Mouse (Mus musculus): ENCODE measurements at regions not wholly inside any gene's neighbourhood (a gene's known extent, or its start where the extent isn't known, plus 50 kb on each side); places are given as distances from the start of the nearest gene placed in this dataset.

DNA sequence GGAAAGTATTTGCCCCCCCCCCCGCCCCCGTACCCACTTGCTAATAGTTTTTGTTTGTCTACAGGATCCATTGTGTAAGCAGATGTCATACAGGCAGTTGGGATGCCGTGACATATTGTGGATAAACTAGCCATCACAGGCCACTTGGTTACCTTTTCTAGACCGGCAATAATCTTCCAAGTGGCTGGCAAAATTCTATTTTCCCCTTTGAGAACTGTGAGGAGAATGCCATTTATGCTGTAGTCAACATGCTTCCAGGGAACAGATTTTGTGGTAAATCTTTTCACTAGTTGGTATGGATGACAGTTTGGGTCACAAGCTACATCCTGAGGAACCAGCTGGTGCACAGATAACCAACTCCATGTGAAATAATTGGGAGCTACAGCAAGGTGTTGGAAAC is 456.5 kb upstream of the Plxna2 start:
- DNase-seq (ENCODE audit: low spot score) (no peak), ATAC-seq (ENCODE audit: low read depth) (no peak)
- Histone ChIP-seq H3K27ac (replicated peaks; ENCODE audit: low read depth, low read length) (no peak overlapping the region), H3K4me1 (ENCODE audit: control insufficient read depth, insufficient read depth, low read length) (no peaks in the 10 kb centered on the region), H3K36me3 (ENCODE audit: control insufficient read depth, insufficient read depth, low read length) (no peaks in the 10 kb centered on the region), H3K4me2 (ENCODE audit: low read depth, low read length) (no peak overlapping the region), H3K4me3 (ENCODE audit: low read depth, low read length) (no peak overlapping the region), H3K9me3 (ENCODE audit: control insufficient read depth, low read length) (no peaks in the 10 kb centered on the region), H3K27me3 (replicated peaks; ENCODE audit: control insufficient read depth, insufficient read depth, low read length) (no peaks in the 10 kb centered on the region), H3K9ac (ENCODE audit: low read depth, low read length) (no peak overlapping the region)
- 82% methylated on average over 4 of the region's 4 CpGs for WGBS

DNA sequence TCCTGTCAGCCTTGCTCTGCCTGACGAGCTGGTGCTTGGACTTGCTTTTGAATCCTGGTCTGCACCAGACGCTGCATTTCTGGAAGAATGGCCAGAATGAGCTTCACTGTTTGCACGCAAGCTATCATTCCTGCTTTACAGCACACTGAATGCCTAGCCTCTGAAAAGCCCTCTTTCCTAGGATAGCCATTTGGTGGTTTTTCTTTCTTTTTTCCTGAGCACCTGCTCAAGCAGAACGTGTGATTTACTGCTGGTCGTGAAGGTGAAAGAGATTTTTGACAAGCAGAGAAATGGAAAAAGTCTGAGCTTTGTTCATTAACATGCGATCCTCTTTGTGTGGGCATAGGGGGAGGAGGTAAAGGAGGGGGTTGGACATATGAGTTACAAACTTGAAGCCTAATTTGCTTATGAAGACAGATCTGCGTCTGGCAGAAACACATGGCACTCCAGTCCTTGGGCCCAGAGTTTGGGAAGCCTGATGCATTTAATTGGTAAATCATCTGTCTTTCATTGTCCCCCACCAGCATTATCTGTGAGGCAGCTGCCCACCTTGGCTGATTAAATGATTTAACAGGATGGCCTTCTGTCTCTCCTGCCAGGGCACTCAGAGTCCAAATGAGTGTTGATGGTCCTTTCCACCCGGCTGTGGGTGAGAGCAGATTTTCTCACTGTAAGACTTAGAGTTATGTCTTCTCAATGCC is 457.1 kb upstream of the Plxna2 start:
- peak; percentile 6; the same call in 1 of the 2 replicates for ATAC-seq (ENCODE audit: low read depth)
- peak; percentile 39 for DNase-seq (ENCODE audit: low spot score)
- 46% methylated on average over 8 of the region's 8 CpGs for WGBS

DNA sequence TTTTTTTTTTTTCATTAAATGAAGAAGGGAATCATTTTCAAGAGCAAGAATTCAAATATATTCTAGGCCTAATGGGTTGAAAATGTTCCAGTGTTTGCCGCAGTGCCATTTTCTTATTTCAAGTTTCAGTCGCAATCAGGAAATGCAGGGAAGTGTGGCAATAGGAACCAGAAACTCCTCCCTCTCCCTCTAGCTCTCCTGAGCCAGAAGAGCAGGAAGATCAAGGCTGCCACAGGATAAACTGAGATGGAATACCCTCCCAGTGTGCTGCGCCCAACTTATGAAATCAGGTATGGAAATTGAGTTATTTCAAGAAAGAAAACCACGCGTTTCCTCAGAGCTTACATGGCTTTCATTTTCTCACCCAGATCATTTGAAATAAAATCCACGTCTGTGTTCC is 460.8 kb upstream of the Plxna2 start:
- Histone ChIP-seq H3K27ac (replicated peaks; ENCODE audit: low read depth, low read length) (no peak overlapping the region), H3K9me3 (ENCODE audit: control insufficient read depth, low read length) (no peaks in the 10 kb centered on the region), H3K4me1 (ENCODE audit: control insufficient read depth, insufficient read depth, low read length) (no peaks in the 10 kb centered on the region), H3K27me3 (replicated peaks; ENCODE audit: control insufficient read depth, insufficient read depth, low read length) (no peaks in the 10 kb centered on the region), H3K9ac (ENCODE audit: low read depth, low read length) (no peak overlapping the region), H3K4me3 (ENCODE audit: low read depth, low read length) (no peak overlapping the region), H3K4me2 (ENCODE audit: low read depth, low read length) (no peak overlapping the region), H3K36me3 (ENCODE audit: control insufficient read depth, insufficient read depth, low read length) (no peaks in the 10 kb centered on the region)
- DNase-seq (ENCODE audit: low spot score), result peak; percentile 7
- 77% methylated on average over 6 of the region's 6 CpGs for WGBS
- no peak for ATAC-seq (ENCODE audit: low read depth)

More for the DNA sequence above, 457.1 kb upstream of the Plxna2 start:
- no peaks in the 10 kb centered on the region for H3K9me3 ChIP-seq (ENCODE audit: control insufficient read depth, low read length)
- no peaks in the 10 kb centered on the region for H3K4me1 ChIP-seq (ENCODE audit: control insufficient read depth, insufficient read depth, low read length)
- no peak overlapping the region for H3K4me3 ChIP-seq (ENCODE audit: low read depth, low read length)
- no peak overlapping the region for H3K4me2 ChIP-seq (ENCODE audit: low read depth, low read length)
- H3K27ac ChIP-seq (replicated peaks; ENCODE audit: low read depth, low read length), result no peak overlapping the region
- no peak overlapping the region for H3K9ac ChIP-seq (ENCODE audit: low read depth, low read length)
- H3K36me3 ChIP-seq (ENCODE audit: control insufficient read depth, insufficient read depth, low read length), result no peaks in the 10 kb centered on the region
- no peaks in the 10 kb centered on the region for H3K27me3 ChIP-seq (replicated peaks; ENCODE audit: control insufficient read depth, insufficient read depth, low read length)

DNA sequence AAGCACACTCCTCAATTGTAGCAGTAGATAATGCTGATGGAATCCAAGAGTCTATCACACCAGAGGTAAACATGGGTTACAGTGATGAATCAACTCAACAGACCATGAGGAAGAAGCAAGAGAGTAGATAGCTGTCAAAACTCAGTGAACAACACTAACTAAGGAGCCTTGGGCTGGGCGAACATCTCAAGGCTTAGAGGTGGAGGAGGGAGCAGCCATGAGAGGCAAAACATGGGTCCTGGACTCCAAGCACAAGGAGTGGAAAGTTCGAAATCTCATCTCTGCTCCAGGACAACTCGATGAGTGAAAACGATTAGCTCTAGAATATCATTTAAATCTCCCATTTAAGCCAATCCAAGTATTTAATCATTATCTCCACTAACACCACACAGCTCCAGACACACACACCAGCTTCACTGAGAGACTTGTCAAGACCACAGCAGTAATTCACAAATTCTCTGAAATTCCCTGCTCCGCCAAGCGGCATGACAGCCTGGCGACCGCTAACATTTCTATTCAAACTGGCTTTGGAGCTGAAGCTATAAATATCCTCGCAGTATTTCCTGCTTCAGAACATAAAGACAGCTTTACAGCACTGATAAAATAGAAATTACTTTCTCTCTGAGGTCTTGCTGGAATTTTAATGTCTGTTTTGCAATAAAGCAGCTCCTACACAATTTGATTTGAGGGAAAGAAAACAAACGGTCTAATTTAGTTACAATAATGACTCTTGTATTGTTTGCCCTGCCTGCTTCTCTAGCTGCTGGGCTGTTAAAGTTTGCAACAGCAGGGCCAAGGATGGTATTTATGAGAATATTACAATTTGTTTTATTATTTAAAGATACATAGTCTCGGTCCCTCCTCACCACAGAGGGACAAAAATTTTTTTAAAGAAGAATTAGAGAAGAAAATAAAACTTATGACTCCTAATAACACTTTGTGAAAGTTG is 469.3 kb upstream of the Plxna2 start:
- Histone ChIP-seq H3K4me3 (ENCODE audit: low read depth, low read length) (no peak overlapping the region), H3K27ac (replicated peaks; ENCODE audit: low read depth, low read length) (no peak overlapping the region), H3K36me3 (ENCODE audit: control insufficient read depth, insufficient read depth, low read length) (no peaks in the 10 kb centered on the region), H3K4me1 (ENCODE audit: control insufficient read depth, insufficient read depth, low read length) (peaks cover 5% of the 10 kb centered on the region; the same call in 1 of the 2 replicates), H3K4me2 (ENCODE audit: low read depth, low read length) (no peak overlapping the region), H3K9ac (ENCODE audit: low read depth, low read length) (no peak overlapping the region), H3K9me3 (ENCODE audit: control insufficient read depth, low read length) (no peaks in the 10 kb centered on the region), H3K27me3 (replicated peaks; ENCODE audit: control insufficient read depth, insufficient read depth, low read length) (no peaks in the 10 kb centered on the region)
- ATAC-seq (ENCODE audit: low read depth), result no peak
- 72% methylated on average over 11 of the region's 11 CpGs for WGBS
- DNase-seq (ENCODE audit: low spot score), result peak; percentile 48

DNA sequence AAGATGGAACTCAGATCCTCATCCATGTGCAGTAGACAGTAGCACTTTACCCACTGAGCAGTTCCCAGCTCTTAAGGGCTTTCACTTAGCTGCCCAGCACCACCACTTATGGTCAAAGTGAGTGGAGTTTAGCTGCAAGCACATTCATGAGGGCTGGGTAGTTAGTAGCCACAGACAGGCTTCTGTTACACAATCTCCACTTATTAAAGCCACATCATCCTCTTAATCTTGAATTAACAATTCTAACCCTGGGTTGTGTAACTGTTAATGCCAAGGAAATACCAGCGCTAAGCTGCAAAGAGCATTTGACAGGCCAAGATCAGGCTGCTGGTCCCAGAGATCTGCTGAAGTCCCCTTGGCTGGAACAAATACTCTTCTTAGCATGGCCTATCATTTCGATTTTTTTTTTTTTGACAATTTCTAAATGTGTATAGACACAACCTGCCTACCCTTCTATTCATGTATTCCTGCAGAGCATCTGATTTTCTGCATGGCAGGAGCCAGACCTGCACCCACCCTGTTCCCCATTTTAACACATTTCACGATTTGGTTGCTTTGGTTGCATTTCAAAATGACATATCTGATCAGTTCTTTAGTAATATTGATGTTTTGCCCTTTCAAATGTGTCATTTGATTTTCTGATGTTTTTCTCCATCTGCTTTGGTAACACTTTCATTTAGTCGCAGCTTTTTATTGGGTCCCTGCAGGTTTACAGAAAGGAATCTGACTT is 500.2 kb upstream of the Plxna2 start:
- WGBS, result 73% methylated on average over 4 of the region's 4 CpGs
- Histone ChIP-seq H3K4me3 (ENCODE audit: low read depth, low read length) (no peak overlapping the region), H3K27ac (replicated peaks; ENCODE audit: low read depth, low read length) (no peak overlapping the region), H3K4me2 (ENCODE audit: low read depth, low read length) (no peak overlapping the region), H3K4me1 (ENCODE audit: control insufficient read depth, insufficient read depth, low read length) (no peaks in the 10 kb centered on the region), H3K9me3 (ENCODE audit: control insufficient read depth, low read length) (no peaks in the 10 kb centered on the region), H3K27me3 (replicated peaks; ENCODE audit: control insufficient read depth, insufficient read depth, low read length) (no peaks in the 10 kb centered on the region), H3K36me3 (ENCODE audit: control insufficient read depth, insufficient read depth, low read length) (no peaks in the 10 kb centered on the region), H3K9ac (ENCODE audit: low read depth, low read length) (no peak overlapping the region)
- no peak for ATAC-seq (ENCODE audit: low read depth)
- no peak for DNase-seq (ENCODE audit: low spot score)

DNA sequence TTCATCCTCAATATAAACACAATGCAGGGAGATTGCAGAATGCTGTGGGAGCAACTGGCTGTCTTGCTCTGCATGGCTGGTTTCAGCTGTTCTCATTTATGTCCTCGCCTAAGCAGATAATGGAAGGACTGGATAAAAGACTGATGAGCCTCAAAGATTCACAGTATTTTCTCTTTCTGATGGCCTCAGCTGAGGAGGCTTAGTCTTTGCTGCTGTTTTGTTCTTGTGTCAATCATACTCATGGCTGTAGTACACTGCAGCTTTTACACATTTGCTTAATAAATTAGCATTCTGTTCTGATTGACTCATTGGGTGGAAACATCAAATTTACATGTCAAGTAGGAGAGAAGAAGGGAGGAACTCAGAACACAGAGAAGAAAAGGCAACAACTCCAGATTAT is 503.6 kb upstream of the Plxna2 start:
- Histone ChIP-seq H3K4me3 (ENCODE audit: low read depth, low read length) (no peak overlapping the region), H3K4me2 (ENCODE audit: low read depth, low read length) (no peak overlapping the region), H3K9ac (ENCODE audit: low read depth, low read length) (no peak overlapping the region), H3K36me3 (ENCODE audit: control insufficient read depth, insufficient read depth, low read length) (no peaks in the 10 kb centered on the region), H3K27ac (replicated peaks; ENCODE audit: low read depth, low read length) (no peak overlapping the region), H3K4me1 (ENCODE audit: control insufficient read depth, insufficient read depth, low read length) (no peaks in the 10 kb centered on the region), H3K27me3 (replicated peaks; ENCODE audit: control insufficient read depth, insufficient read depth, low read length) (no peaks in the 10 kb centered on the region), H3K9me3 (ENCODE audit: control insufficient read depth, low read length) (no peaks in the 10 kb centered on the region)
- WGBS, result 59% methylated on average over 1 of the region's 1 CpGs
- ATAC-seq (ENCODE audit: low read depth), result no peak
- no peak for DNase-seq (ENCODE audit: low spot score)

DNA sequence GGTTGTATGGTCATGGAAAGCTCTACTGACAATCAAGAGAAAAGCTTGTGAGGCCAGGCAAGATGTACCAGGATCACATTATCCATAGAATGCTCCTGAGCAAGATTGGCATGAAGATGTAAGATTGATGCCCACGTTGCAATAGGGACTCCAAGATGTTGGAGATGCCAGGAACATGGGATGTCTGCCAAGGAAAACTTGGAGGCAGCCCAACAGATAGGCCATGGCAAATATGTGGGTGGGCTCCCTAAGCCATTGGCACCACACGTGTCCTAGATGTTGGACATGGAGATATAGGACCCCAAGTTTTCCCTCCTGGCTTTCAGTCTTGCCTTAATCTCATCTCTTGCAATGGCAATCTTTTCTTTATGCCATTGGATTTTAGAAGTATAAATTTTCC is 506.1 kb upstream of the Plxna2 start:
- no peaks in the 10 kb centered on the region for H3K9me3 ChIP-seq (ENCODE audit: control insufficient read depth, low read length)
- H3K4me1 ChIP-seq (ENCODE audit: control insufficient read depth, insufficient read depth, low read length), result no peaks in the 10 kb centered on the region
- H3K27ac ChIP-seq (replicated peaks; ENCODE audit: low read depth, low read length), result no peak overlapping the region
- no peaks in the 10 kb centered on the region for H3K36me3 ChIP-seq (ENCODE audit: control insufficient read depth, insufficient read depth, low read length)
- DNase-seq (ENCODE audit: low spot score), result no peak
- no peak overlapping the region for H3K4me3 ChIP-seq (ENCODE audit: low read depth, low read length)
- H3K27me3 ChIP-seq (replicated peaks; ENCODE audit: control insufficient read depth, insufficient read depth, low read length), result no peaks in the 10 kb centered on the region
- WGBS, result 77% methylated on average over 2 of the region's 2 CpGs
- H3K9ac ChIP-seq (ENCODE audit: low read depth, low read length), result no peak overlapping the region
- H3K4me2 ChIP-seq (ENCODE audit: low read depth, low read length), result no peak overlapping the region
- ATAC-seq (ENCODE audit: low read depth), result no peak

DNA sequence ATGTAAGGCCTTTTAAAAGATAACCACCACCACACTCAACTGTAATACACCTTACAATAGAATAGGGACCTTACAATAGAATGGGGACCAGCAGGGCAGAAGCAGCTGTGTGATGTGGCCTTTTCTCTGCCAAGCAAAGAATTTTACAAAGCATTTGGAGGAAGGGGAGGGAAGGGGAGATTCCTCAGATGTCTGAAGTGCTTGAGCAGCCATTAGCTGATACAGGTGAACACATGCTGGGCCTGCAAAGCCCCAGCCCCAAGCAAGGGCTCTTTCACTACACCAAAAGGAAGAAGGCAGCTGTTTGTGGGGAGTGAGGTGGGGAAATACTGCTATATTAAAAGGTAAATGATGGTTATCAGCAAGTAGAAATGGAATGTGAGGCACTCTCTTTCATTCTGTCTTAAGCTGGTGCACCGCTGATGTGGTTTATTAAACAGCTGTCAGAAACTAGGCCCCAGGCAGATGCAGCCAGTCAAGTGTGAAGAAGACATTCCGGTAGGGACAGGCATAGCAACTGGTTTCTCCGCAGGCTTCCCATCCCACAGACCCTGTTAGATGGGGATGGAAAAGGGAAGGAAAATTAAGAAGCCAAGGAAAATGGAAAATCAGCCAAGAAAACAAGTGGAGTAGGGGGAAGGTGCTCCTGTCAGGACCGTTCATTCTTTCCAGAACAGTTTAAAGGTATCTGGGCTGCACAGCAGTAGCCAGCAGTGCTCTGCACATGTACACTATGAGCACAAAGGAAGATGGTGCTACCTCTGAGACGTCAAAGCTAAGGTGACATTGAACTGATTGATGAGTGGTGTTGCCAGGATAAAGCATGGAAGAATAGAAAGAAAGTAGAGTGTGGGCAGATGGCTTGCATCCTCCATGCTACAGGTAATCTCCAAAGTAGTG is 508.6 kb upstream of the Plxna2 start:
- peak; percentile 57 for ATAC-seq (ENCODE audit: low read depth)
- no peaks in the 10 kb centered on the region for H3K27me3 ChIP-seq (replicated peaks; ENCODE audit: control insufficient read depth, insufficient read depth, low read length)
- no peak overlapping the region for H3K4me2 ChIP-seq (ENCODE audit: low read depth, low read length)
- 38% methylated on average over 5 of the region's 5 CpGs for WGBS
- H3K4me1 ChIP-seq (ENCODE audit: control insufficient read depth, insufficient read depth, low read length), result no peaks in the 10 kb centered on the region
- peak; percentile 58 for DNase-seq (ENCODE audit: low spot score)
- no peaks in the 10 kb centered on the region for H3K9me3 ChIP-seq (ENCODE audit: control insufficient read depth, low read length)
- no peak overlapping the region for H3K9ac ChIP-seq (ENCODE audit: low read depth, low read length)
- no peak overlapping the region for H3K27ac ChIP-seq (replicated peaks; ENCODE audit: low read depth, low read length)
- no peaks in the 10 kb centered on the region for H3K36me3 ChIP-seq (ENCODE audit: control insufficient read depth, insufficient read depth, low read length)
- no peak overlapping the region for H3K4me3 ChIP-seq (ENCODE audit: low read depth, low read length)
